Mouse (Mus musculus) heart, embryonic 14.5 days (tissue): Measurements from ENCODE around the gene Wdr26. TPM values are rescaled to one million over a fixed set of nuclear protein-coding genes. Genes with fewer than 3 reads are reported as not detected.

Source experiments
- ATAC-seq: fragments of 200-750 bp; cut with Nextera tagmentation; 2 replicates; pipeline ENCODE4 v1.8.0; 2017; ENCODE audit warnings: low read depth, moderate TSS enrichment; ENCODE audit not compliant: insufficient number of reproducible peaks, insufficient read depth, low FRiP score
- H3K27ac ChIP-seq, 2 experiments: fragments of 200-500 bp in 1 of 2; fragments of 300-500 bp in 1 of 2; sonication (generic) in 1 of 2; replicated peaks in 1 of 2; 2 replicates each; pipeline ENCODE4 v1.5.1; 2012 to 2014; ENCODE audit warnings: low read depth in 2 of 2, low read length in 2 of 2, control low read depth in 1 of 2, mild to moderate bottlenecking in 1 of 2, mixed read lengths in 1 of 2; ENCODE audit not compliant: control insufficient read depth in 1 of 2, insufficient read depth in 1 of 2
- H3K27me3 ChIP-seq: fragments of 300-500 bp; sonication (generic); 2 replicates; pipeline ENCODE4 v1.6.1; 2014; ENCODE audit warnings: mild to moderate bottlenecking, low read length, control low read depth; ENCODE audit not compliant: control insufficient read depth, insufficient read depth
- H3K36me3 ChIP-seq: fragments of 300-500 bp; sonication (generic); 2 replicates; pipeline ENCODE4 v1.6.1; 2014; ENCODE audit warnings: mild to moderate bottlenecking, control low read depth, low read length, mixed read lengths; ENCODE audit not compliant: control insufficient read depth, insufficient read depth
- H3K4me1 ChIP-seq, 2 experiments: fragments of 200-500 bp in 1 of 2; fragments of 300-500 bp in 1 of 2; sonication (generic) in 1 of 2; 2 replicates each; pipeline ENCODE4 v1.6.1; 2012 to 2014; ENCODE audit warnings: low read length in 2 of 2, control low read depth in 1 of 2, mixed read lengths in 1 of 2; ENCODE audit not compliant: control insufficient read depth in 2 of 2, insufficient read depth in 2 of 2
- H3K4me2 ChIP-seq: fragments of 300-500 bp; sonication (generic); 2 replicates; pipeline ENCODE4 v1.6.1; 2014; ENCODE audit warnings: mild to moderate bottlenecking, low read length
- H3K4me3 ChIP-seq, 2 experiments: fragments of 200-500 bp in 1 of 2; fragments of 300-500 bp in 1 of 2; sonication (generic) in 1 of 2; 2 replicates each; pipeline ENCODE4 v1.5.1; 2012 to 2014; ENCODE audit warnings: low read length in 2 of 2, mild to moderate bottlenecking in 2 of 2, control low read depth in 1 of 2, low read depth in 1 of 2, moderate library complexity in 1 of 2; ENCODE audit not compliant: control insufficient read depth in 1 of 2, insufficient read depth in 1 of 2
- H3K9ac ChIP-seq: fragments of 300-500 bp; sonication (generic); 2 replicates; pipeline ENCODE4 v1.6.1; 2014; ENCODE audit warnings: mild to moderate bottlenecking, low read length
- H3K9me3 ChIP-seq: fragments of 300-500 bp; sonication (generic); 2 replicates; pipeline ENCODE4 v1.6.1; 2016; ENCODE audit warnings: low read length, control low read depth; ENCODE audit not compliant: control insufficient read depth
- WGBS: fragments of 180-500 bp; shearing (Covaris S2); extraction: QIAGEN DNeasy Blood & Tissue Kit; methylation state at CpG from one replicate; pipeline ENCODE4 v1.1.7; 2014; 5-methylcytosine and 5-hydroxymethylcytosine counted together
- polyA plus RNA-seq: library from polyadenylated mRNA; unstranded; fragments of >200 nt; fragmentation: Nextera tagmentation; extraction: Ambion mirVana; gene quantifications from 2 replicates; pipeline ENCODE4 v1.2.1, GENCODE M21; 2014

Wdr26 gene
- polyA plus RNA-seq, 1 experiment from 2014 or later, result 47.7 TPM

DNA sequence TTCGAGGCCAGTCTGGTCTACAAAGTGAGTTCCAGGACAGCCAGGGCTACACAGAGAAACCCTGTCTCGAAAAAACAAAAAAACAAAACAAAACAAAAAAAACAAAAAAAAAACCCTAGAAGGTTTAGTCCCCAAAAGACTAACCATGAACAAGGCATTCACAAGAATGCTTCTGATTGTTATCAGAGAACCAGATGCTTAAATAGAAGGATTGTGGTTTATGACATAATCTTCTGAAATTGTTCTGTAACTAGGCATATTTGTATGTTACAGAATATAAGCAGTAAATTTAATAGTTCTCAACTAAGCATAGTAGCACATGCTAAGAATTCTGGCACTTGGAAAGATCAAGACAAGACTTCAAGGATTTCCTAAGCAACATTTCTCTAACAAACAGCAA lies 87.7 kb downstream of the Wdr26 start:
- Histone ChIP-seq H3K9me3 (no peaks in the 10 kb centered on the region), H3K27me3 (no peaks in the 10 kb centered on the region), H3K4me2 (no peak overlapping the region), H3K27ac (no peak overlapping the region), H3K9ac (no peak overlapping the region), H3K4me1 (no peaks in the 10 kb centered on the region), H3K4me3 (no peak overlapping the region), H3K36me3 (peaks cover 93% of the 10 kb centered on the region)
- ATAC-seq, result no peak
- WGBS, result 89% methylated on average over 2 of the region's 2 CpGs

Other genes starting within 250 kb of the Wdr26 start
- gene Ephx1, start 191.1 kb downstream of the Wdr26 start, polyA plus RNA-seq, result 9.3 and 10.5 TPM in 2 replicates
- gene 9130409I23Rik, start 160.8 kb downstream of the Wdr26 start, polyA plus RNA-seq, result not detected in 2 replicates
- 19.6 and 20.2 TPM in 2 replicates for gene Nvl, start 67.8 kb downstream of the Wdr26 start, polyA plus RNA-seq
- gene Cnih4, start 67.3 kb downstream of the Wdr26 start, polyA plus RNA-seq, result 145 and 147 TPM in 2 replicates
- 0.16 and 0.18 TPM in 2 replicates for gene Cnih3, start 140.6 kb upstream of the Wdr26 start, polyA plus RNA-seq